Mouse (Mus musculus) adrenal gland, postnatal 36 days (tissue): Measurements from ENCODE around the gene Pold3. TPM values are rescaled to one million over a fixed set of nuclear protein-coding genes. Genes with fewer than 3 reads are reported as not detected.
A peak's percentile ranks its signal among the peaks of the same experiment; 100 is the strongest.
"Not testable (repeated sequence)": the region's sequence is repeated elsewhere in the genome, so short reads cannot be mapped to it uniquely, and the experiment has no call there.

ENCODE experiments used
- DNase-seq, 2 experiments: peaks; one replicate each; pipeline ENCODE4 v3.0.0; 2021; ENCODE audit warnings: mixed read lengths in 1 of 2
- total RNA-seq, 2 experiments: library from RNA; stranded (reverse); gene quantifications; 2 replicates each; pipeline ENCODE4 v1.2.3; 2021

Pold3 gene
- total RNA-seq, 2 experiments from 2014 or later, result 21.5 to 22.3 TPM

GRCm38 (mm10) chr7:100111506-100111905, 9.9 kb downstream of the Pold3 start:
- no peak for DNase-seq

- peak in 1 of 2 experiments; percentile 31 for DNase-seq
These were observed 13.0 kb downstream of the Pold3 start for GRCm38 (mm10) chr7:100108341-100108740.

DNA sequence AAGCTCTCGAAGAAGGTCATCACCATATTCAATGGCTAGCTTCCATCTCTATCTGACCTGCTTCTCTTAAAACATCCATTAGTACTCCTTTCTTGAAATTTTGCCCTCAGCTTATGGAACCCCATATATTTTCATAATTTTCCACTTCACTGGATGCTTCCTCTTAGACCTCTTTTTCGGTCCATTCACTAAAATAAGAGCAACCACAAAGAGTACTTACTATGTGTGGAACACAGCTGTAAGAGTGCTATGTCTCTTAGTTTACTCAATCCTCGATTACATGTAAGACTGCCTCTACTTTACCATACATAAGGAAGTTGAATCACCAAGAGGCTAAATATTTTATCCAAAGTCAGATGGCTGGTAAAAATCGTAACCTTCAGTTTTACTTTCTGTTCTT, 16.7 kb downstream of the Pold3 start:
- no peak for DNase-seq

- DNase-seq, result peak; percentile 57 to 61
These were observed 21.3 kb downstream of the Pold3 start for GRCm38 (mm10) chr7:100100031-100100595.

DNA sequence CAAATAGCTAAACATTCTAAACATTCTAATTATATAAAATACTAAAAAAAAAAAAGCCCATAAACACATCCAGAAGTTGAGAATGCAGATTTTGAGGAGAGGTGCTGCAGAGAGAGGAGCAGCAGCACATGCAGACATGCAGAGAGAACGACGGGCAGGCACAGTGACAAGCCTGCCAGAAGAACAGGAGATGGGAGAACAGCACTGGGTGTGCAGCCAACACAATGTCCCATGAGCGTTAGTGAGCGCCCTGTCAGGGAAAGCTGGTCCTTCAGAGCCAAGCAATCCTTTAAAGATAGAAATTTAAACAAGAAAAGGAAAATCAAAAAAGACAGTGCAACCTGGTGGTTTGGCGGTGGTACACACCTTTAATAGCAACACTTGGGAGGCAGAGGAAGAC, 34.5 kb downstream of the Pold3 start:
- peak in 1 of 2 experiments; percentile 6 for DNase-seq

DNA sequence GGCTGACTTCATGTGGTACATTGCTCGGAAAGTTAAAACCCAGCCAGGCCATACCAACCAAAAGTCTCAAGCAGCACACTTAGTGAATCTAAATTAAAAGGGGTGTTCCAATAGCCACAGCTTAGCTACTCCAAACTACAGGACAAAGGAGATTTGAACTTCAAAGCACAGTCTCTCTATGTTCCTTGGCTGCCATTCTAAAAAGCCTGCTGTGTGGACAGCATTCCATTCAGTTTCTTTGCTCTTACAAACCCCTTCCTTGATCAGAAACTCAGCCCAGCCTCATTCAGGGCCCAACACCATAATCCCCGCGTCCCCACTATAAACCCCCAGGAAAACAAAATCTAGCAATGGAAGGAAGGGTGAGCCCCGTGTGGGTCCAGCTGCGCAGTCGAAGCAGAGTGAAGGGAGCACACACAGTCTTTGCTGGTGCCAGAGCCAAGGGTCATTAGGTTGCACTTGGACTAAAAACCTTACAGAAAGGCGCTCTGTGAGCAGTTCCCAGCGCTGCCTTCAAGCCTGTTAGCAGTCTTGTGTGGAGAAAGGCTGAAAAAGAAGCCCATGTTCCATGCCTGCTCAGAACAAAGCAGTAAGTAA, 35.1 kb downstream of the Pold3 start:
- no peak for DNase-seq

GRCm38 (mm10) chr7:100083812-100084211, 37.6 kb downstream of the Pold3 start:
- DNase-seq, result no peak

- no peak for DNase-seq
These were observed 38.5 kb downstream of the Pold3 start for GRCm38 (mm10) chr7:100082836-100083235.

DNA sequence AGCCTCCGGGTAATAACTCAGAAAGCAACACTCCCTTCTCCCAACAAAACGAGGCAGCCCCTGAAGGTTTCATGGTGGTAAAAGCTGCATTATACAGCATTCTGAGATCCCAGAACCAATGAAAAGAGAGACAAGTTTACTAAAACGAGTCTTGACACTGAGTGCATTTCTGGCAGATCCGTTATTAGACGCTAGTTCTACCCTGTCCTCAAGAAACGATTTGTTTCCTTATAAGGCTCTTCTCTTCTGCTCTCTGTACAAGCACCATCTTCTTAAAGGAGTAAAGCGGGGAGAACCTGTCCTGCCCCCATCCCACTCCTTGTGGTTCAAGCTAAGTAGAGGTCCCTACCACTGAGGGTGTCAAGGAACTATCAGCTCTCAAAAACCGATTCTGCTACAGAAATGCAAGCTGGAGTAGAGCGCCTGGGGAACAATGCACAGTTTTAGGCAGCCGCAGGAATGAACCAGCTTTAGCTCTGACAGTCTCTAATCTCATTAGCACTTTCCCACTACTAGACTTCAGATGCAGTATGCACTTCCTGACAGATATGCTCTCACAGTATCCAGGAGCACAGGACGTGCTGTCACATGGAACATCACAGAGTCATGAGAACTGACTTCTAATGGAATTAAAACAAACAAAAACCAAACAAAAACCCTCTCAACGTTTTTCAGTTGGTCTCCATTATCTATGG, 41.1 kb downstream of the Pold3 start:
- DNase-seq, result no peak

GRCm38 (mm10) chr7:100077071-100077470, 44.3 kb downstream of the Pold3 start:
- DNase-seq, result no peak

- no peak for DNase-seq
These were observed 45.1 kb downstream of the Pold3 start for GRCm38 (mm10) chr7:100076296-100076695.

GRCm38 (mm10) chr7:100073959-100074358, 47.4 kb downstream of the Pold3 start:
- no peak for DNase-seq

GRCm38 (mm10) chr7:100052991-100053390, 68.4 kb downstream of the Pold3 start:
- not testable (repeated sequence) for DNase-seq

- DNase-seq, result peak; percentile 71 to 81
These were observed 69.5 kb downstream of the Pold3 start for GRCm38 (mm10) chr7:100051904-100052303.

- peak; percentile 53 to 70 for DNase-seq
These were observed 74.9 kb downstream of the Pold3 start for GRCm38 (mm10) chr7:100046486-100046885.

DNA sequence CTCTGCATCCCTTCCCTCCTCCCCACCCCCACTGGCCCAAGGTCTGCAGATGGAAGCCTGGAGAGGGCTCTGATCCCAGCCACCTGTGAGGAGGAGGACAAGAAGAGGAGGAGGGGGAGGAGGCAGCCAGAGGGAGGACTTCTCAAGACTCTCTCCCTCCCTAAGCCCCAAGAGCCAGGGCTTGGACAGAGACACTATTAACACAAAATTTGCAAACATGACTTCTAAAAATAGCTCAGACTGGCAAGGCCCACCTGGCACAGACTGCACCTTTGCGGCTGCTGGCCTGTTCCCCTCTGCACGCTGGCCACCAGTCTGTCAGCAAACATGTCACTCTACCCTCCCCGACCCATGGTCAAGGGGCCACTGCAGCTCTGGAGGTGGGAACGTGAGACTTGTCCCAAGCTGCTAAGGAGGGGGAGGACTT, 77.7 kb downstream of the Pold3 start:
- no peak for DNase-seq

DNA sequence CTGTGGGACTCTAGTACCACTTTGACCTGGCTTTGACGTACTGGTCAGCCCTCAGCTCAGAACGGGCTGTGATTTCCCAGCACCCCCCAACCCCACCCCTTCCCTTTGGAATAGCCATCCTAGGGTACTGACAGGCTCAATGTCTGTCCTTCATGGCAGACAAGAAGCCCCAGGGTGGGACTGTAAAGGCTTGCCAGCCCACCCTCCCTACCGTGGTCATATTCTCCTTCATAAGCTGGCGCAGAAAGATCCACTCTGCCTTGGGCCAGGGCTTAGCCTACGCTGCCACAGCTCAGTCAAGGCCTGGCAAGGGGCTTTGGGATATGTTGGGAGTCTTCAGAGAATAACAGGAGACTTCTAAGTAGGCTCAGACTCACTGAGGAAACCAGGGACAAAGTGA, 78.3 kb downstream of the Pold3 start:
- DNase-seq, result no peak

GRCm38 (mm10) chr7:100042120-100042519, 79.2 kb downstream of the Pold3 start:
- DNase-seq, result no peak

- DNase-seq, result no peak
These were observed 84.9 kb downstream of the Pold3 start for GRCm38 (mm10) chr7:100036495-100036894.

DNA sequence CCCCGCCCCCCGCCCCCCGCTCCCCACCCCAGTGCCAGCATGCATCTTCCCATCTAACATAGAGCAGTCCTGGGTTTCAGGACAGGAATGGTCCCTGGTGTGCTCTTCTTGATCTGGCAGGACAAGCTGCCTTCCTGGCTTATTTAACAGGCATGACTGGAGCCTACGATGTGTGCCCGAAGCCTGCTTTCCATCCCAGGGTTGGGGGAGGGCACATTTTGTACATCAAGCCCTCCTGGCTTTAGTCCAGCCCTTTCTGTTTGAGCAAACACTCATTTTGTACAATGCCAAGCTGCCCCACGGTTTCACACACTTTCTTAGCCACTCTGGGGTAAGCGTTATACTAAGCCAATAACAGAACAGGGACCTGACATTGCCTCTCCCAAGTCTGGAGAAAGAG, 85.3 kb downstream of the Pold3 start:
- no peak for DNase-seq

GRCm38 (mm10) chr7:100034815-100035463, 86.4 kb downstream of the Pold3 start:
- no peak for DNase-seq

DNA sequence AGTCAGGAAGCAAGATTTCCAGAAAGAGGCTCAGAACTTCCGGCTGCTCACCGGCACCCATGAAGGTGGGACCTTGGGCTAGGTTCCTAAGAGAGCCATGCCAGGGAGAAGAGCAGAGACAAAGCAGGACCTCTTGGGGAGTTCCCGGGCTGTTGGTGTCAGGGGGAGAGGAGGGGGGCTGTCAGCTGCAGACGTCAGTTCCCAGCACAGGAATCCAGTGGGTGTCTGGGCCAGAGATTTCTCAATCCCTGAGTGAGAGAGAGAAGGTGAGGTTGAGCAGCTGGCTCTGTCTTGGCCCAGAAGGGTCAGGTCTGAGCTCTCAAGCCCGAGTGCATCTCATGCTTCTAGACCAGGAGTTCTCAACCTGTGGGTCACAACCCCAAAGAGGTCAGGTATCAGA, 87.7 kb downstream of the Pold3 start:
- DNase-seq, result no peak
